Mouse (Mus musculus) urinary bladder, postnatal 10 days (tissue): ENCODE data around the gene Triml2.

Experiments used
- DNase-seq: peaks from one replicate; pipeline ENCODE4 v3.0.0; 2022; ENCODE audit warnings: low spot score

Gene Triml2

GRCm38 (mm10) chr8:43180054-43180690 lies at the start of gene Triml2:
Gene Triml2, plus strand, starts transcription at chr8:43180541.
- DNase-seq, result no peak

- no peak for DNase-seq
Observed at GRCm38 (mm10) chr8:43141386-43141785, 39.0 kb upstream of the Triml2 start, which contains the start of gene Triml1. Gene Triml1, minus strand, starts transcription at chr8:43141486.

- DNase-seq, result no peak
Observed at GRCm38 (mm10) chr8:43149307-43149706, 31.0 kb upstream of the Triml2 start.

GRCm38 (mm10) chr8:43163255-43163654 lies 17.1 kb upstream of the Triml2 start:
- no peak for DNase-seq

- no peak for DNase-seq
Observed at GRCm38 (mm10) chr8:43164453-43164852, 15.9 kb upstream of the Triml2 start.

GRCm38 (mm10) chr8:43168083-43168482 lies 12.3 kb upstream of the Triml2 start:
- DNase-seq, result no peak

GRCm38 (mm10) chr8:43169249-43169755 lies 11.0 kb upstream of the Triml2 start:
- no peak for DNase-seq

GRCm38 (mm10) chr8:43176766-43177486 lies 3.4 kb upstream of the Triml2 start:
- no peak for DNase-seq

- DNase-seq, result no peak
Observed at GRCm38 (mm10) chr8:43178263-43178662, 2.1 kb upstream of the Triml2 start.

GRCm38 (mm10) chr8:43179189-43179588 lies 1.2 kb upstream of the Triml2 start:
- DNase-seq, result no peak

- DNase-seq, result no peak
Observed at GRCm38 (mm10) chr8:43182281-43182680, 1.9 kb downstream of the Triml2 start.

GRCm38 (mm10) chr8:43215554-43215953 lies 35.2 kb downstream of the Triml2 start:
- DNase-seq, result no peak

- DNase-seq, result no peak
Observed at GRCm38 (mm10) chr8:43243326-43243725, 63.0 kb downstream of the Triml2 start.
